Mouse (Mus musculus) heart, postnatal 10 days (tissue): Measurements from ENCODE around the gene Pgm1. TPM values are rescaled to one million over a fixed set of nuclear protein-coding genes. Genes with fewer than 3 reads are reported as not detected.

Source experiments
- DNase-seq, 2 experiments: peaks; one replicate each; pipeline ENCODE4 v3.0.0; 2021
- intact Hi-C: fragments of 180-260 bp; cut with DNase I; formaldehyde crosslinking; loops from one replicate; pipeline ENCODE4 v1.15.1; 2025
- total RNA-seq, 2 experiments: library from RNA; stranded (reverse); gene quantifications; 2 replicates each; pipeline ENCODE4 v1.2.3; 2021

Gene Pgm1
- total RNA-seq, 2 experiments from 2014 or later: 222 to 228 TPM

DNA sequence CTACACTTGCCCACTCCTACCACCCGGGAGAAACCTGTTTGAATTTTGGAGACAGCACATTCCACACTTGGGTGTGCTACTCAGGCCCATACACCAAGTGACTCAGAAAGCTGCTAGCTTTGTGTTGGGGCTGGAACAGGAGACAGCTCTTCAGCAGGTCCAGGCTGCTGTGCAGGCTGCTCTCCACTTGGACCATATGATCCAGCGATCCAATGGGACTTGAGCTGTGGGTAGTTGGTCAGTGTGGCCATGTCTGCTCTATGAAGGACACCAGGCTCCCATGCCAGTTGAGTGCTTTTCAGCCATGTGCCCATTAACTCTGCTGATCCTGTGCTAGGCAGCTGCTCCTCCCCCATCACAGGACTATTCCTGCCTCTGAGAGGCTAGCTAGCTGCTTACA is 24.7 kb downstream of the Pgm1 start:
- intact Hi-C loops: no loop called here

DNA sequence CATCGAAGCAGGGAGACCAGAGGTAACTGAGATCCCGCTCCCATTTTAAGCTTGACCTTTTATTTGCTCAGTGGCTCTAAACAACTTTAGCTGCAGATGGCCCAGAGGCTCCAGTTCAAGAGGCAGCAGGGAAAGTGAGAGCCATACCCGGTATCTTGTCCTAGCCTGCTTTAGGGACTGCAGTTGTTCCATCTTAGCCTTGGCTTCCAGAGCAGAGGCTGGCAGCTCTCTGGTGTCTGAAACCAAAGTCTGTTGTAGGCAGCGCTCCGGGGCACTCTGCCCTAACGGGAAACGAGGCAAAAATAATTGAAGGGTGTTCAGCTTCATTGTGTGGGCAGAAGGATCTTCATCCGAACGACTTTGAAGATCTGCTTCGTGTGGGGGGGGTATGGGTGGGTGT is 26.2 kb downstream of the Pgm1 start:
- no peak for DNase-seq
- intact Hi-C loops: no loop called here

More for the DNA sequence above, 24.7 kb downstream of the Pgm1 start:
- no peak for DNase-seq

DNA sequence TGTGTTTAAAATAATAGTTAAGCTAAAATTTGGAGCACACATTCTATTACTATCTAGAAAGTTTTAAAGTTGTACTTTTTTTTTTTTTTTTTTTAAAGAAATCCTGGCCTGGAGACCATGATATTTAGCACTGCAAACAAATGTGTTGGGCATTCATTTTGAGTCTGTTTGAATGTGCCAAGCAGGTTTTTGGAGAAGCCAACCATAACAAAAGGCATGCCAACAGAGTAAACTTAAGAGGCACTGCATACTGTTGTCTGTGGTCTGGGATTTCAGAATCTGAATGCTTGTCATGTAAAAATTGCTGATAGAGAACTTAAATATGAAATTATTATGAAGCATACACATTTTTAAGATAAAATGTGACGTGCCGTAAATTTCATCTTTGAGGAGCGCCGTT is 28.0 kb downstream of the Pgm1 start:
- DNase-seq: no peak
- intact Hi-C loops: no loop called here

DNA sequence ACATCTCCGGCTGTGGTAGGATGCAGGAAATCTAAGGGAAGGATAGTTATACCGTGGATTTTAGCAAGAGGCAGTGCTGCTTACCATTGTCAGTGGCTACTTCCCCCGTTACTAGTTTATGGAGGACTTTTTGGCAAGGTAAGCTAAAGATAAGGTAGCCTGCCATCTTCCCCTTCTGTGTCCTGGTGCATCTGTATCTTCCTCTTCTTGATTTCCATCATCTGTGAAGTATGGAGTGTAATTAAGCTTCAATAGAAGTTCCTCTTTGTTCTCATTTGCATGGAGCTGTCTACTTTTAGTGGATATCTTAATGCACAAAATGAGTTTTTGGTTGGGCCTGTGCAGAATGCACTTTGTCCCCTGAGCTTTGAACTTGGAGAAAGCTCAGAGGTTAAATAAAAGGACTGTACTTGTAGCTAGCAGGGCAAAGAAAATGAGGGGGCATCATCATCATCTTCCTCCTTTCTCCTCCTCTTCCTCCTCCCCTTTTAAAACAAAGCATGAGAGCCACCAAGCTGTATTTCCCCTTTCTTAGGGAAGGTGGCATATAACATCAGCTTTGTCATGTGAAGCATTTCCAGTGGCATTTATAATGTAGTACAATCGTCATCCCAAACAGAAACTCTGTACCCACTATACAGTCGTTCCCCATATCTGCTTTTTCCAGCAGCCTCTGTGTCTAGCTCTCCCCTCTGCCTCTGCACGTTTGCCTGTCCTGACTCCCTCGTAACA is 29.0 kb downstream of the Pgm1 start:
- no peak for DNase-seq
- intact Hi-C loops: no loop called here

DNA sequence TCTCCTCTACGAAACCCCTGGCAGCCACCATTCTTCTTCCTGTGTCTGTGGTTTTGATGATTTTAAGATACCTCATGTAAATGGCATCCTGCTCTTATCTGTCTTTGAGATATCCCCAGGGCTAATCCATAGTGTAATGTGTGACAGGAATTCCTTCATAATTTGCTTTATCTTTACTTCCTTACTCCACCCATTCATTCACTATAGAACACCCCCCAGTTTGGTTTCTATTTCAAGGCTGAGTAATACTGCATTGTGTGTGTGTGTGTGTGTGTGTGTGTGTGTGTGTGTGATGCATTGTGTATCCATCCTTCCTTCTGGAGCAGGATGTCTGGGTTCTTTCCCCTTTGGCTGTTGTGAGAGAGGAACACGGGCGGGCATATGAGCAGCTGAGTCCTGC is 30.1 kb downstream of the Pgm1 start:
- no peak for DNase-seq
- intact Hi-C loops: no loop called here

DNA sequence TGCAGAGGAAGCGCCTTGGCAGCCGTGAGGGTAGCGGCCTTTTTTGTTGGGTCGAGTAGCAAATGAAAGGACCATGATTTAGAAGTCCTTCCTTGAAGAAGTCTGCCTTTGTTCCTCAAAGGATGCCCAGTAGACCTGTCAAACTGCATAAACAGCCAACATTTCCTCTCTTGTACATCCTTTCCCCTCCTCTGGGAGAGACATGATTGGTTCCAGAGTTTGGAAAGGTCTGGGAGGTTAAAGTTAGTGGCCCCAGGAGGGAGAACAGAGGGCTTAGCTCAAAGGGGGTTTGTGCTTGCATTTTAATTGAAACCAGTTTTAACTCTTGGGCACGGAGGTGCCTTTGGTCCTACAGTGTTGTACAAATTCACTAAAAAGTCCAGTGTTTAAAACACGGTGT is 37.3 kb downstream of the Pgm1 start:
- intact Hi-C loops: no loop called here
- DNase-seq: no peak

DNA sequence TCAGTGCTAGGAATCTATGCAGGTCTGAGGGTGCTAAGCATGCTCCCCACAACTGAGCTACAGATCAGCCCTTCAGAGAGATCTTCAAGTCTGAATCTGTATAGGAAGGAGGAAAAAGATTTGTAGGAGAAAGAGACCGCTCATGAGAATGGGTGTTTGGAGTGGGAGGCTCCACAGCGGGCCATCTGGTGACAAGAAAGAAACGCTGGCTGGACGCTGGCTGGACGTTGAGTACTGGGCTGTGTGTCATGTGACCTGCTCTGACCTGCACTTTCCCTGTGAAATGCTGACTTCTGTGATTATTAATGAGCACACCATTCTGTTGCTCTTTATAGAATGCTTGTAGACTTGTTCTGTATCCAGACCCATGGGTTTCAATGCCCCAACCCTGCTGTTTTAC is 40.1 kb downstream of the Pgm1 start:
- intact Hi-C loops: no loop called here
- peak; percentile 51 to 55 for DNase-seq

DNA sequence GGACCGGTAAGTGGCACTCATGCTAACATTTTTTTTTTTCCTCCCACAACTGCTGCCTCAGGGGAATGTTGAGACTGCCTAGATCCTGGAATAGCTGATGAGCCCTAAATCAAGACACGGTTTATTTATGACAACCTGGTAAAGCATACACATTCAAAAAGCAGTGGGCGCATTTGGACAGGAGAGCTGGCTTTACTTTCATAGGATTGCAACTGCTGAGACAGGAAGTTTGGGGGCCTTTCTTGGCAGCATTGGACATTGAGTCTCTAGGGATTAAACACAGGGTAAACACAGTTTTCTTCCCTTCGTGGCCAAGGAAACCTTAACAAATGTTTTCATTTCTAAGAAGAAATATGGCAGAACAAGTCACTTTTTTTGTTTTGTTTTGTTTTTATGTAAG is 40.9 kb downstream of the Pgm1 start:
- DNase-seq: peak; percentile 40 to 48
- intact Hi-C loops: no loop called here

DNA sequence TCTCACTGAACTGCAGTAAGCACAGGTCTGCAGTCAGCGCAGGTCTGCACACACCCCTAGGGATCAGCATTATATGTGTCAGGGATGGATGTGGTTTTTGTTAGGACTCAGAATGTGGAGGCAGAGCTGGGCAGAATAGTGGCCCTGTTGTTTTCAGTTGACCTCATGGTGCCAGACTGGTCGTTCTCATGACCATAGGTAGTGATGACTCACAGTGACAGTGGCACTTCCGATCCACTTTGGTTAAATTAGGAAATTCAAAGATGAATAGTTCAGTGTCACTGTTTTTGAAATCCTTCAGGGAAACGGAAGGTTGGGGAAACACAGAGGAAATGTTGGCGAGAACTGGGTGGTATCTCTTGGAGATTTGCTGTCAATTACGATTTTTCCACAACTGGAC is 43.7 kb downstream of the Pgm1 start:
- no peak for DNase-seq
- intact Hi-C loops: no loop called here

DNA sequence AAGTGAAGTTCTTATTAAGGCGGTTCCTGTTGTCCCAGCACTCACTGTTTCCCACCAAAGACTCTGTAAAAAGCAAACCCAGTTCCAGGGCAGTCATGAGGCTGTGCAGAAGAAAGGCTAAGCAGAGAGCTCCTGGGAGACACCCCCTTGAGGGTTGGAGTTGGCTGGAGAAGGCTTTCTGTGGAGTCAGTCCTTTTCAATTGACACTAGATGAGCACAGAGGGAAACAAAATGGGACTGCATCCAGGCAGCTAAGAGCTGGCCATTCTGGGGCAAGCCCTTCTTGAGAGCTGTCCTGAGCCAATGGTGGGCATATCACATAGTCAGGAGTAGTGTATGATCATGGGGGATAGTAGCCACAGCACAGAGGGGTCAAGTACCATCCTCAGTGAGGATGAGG is 44.7 kb downstream of the Pgm1 start:
- intact Hi-C loops: no loop called here

DNA sequence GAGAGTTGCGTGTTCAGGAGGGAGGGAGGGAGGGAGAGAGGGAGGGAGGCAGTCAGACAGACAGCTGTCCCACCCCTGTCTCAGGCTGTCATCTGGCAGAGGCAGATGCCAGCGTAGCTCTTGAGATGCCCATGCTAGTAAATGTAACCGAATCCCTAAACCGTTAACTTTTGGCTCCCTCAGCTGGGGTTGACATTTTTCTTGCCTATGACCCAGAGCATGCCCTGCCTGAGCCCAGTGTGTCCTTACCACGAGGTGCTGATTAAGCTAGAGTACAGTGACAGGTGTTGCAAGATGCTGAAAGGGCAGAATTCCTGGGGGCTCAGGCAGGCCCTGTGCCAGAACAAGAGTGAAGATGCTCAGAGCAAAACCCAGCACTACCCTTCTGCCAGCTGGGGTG is 45.2 kb downstream of the Pgm1 start:
- DNase-seq: no peak
- intact Hi-C loops: no loop called here

More for the DNA sequence above, 44.7 kb downstream of the Pgm1 start:
- peak in 1 of 2 experiments; percentile 16 for DNase-seq

DNA sequence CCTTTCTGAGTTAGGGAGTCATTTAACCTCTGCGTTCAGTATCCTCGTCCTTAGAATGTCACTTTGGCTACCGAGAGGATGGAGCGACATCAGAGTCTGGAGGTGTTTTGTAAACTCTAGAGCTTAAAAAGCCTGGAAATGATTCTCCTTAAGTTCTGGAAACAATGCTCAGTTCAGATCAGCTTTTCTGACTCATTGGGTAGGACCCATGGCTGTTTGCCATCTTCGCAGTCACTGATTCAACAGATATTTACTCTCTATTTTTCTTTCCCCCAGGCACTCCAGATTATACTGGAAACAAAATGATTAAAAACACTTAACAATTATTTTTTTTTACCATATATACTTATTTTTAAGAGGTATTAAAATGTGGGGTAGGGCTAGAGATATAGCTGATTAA is 50.1 kb downstream of the Pgm1 start:
- intact Hi-C loops: no loop called here
- no peak for DNase-seq

DNA sequence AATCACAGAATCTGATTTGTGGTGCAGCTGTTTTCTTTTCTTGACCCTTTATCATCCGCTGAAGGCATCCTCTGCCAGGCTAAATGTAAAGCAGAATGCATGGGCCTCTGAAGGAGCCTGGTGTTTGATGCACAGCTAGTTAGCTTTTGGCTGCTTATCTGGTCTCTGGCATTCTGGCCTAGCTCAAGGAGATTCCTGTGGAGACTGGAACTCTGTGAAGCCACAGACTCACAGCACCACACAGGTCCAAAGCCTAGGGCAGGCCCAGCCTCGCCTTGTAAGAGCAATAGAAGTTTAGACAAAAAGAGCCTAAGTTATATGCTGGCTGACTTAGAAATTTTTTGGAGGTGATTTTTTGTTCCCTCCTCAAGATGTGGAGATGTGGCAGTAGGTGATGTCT is 52.0 kb downstream of the Pgm1 start:
- intact Hi-C loops: no loop called here
- no peak for DNase-seq

DNA sequence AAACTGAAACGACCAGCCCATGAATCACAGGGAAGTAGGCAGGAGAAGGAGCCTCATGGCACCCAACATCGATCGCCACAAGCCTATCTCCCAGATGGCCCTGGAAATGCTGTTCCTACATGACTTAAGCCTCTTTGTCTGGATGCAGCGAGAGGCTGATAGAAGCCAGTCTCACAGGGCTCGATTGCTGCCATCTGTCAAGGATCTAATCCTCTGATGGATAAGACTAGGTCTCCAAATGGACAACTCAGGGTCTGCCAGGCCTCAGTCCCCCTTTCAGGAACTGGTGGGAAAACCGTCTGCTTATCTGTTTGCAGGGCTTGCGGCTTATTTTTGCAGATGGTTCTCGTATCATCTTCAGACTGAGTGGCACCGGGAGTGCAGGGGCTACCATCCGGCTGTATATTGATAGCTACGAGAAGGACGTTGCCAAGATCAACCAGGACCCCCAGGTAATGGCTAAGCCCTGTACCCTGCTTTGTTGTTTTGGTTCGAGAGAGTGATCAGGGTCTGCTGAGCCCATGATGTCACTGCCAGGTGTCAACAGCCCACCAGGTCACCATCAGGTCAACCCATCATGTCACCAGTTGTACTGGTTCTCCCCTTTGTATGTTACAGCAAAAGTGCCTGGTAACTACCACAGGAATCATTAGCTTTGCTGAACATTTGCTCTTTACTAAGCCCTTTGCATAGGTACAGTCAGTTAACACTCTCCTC is 54.6 kb downstream of the Pgm1 start:
- DNase-seq: no peak
- intact Hi-C loops: no loop called here

DNA sequence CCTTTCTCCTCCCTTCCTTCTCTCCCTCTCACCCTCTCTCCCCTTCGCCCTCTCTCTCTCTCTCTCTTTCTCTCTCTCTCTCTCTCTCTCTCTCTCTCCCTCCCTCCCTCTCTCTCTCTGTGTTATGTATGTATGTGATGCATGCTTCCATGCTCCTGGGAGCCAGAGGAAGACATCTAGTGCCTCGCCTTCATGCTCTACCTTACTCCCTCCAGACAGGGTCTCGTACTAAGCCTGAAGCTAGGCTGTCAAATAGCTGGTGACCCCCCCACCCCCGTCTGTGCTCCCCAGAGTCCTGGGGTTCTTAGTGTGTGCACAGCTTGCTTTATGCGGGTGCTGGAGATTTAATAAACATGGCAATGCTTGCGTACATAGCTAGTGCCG is 55.1 kb downstream of the Pgm1 start:
- DNase-seq: no peak

DNA sequence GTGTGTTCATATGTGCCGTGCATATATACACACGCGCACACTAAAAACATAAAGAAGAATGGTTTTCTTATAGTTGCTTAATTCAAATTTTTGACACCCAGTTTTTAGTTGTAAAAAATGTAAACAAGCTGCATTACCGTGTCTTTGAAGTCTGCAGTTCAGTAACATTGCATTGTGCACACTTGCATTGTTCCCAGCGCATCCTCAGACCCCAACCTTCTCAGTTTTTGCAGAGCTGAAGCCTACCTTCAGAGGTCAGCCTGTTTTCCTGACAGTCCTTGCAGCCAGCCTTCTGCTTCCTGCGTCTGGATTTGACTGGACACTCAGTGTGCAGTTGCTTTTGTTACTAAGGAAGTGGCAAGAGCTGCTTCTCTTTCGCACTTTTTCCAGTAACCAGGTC is 55.9 kb downstream of the Pgm1 start:
- intact Hi-C loops: no loop called here
- DNase-seq: no peak

More for the DNA sequence above, 55.1 kb downstream of the Pgm1 start:
- intact Hi-C loops: no loop called here

DNA sequence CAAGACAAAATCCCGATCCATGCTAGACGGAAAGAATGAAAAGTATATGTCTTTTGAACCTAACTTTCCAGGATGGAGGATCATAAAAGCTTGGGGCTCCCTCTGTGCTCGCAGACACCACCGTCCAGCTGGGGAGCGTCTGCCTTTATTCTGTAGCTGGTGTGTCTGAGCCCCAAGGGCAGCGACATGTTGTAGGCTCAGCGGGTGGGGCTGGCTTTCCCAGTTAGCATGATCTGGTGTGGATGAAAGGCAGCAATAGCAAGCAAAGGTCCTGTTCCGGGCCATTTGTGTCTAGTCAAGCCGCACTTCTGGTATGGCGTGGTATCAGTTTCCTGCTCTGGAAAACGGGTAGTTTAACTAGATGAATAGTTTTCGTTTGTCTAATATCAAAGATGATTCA is 56.4 kb downstream of the Pgm1 start:
- intact Hi-C loops: no loop called here
- DNase-seq: no peak

DNA sequence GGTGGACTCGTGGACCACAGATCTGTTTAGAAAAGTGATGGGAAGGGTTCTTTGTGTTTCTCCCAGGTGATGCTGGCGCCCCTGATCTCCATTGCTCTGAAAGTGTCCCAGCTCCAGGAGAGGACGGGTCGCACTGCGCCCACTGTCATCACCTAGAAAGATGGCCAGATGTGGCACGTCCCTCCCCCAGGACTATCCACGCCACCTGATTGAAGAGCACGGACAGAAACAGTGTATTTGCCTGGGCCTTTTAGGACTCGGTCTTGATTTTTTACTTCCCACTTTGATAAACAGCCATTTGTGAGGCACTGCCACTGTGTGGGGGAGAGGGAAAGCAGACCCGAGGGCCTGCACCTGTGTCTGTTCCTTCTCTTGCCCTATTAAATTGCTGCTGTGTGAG is 57.4 kb downstream of the Pgm1 start:
- intact Hi-C loops: no loop called here
- no peak for DNase-seq

DNA sequence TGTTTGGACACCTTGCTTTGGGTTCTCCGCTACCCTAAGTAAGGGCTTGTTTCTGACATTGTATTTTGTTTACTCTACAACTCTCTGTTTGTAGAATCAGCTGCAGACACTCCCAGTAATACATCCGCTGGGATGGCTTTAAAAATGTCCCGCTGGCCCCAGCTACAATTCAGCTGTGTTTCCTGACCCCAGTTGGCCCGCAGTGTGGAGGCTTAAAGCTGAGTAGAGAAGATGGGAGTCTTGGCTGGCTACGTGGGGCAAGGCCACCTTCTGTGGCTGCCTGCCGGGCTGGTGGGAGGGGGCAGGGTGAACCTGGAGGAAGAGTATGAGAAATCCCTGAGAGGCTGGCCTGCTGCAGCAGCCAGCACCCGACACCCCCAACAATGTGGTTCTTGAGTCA is 59.6 kb downstream of the Pgm1 start:
- DNase-seq: no peak
- intact Hi-C loops: no loop called here

DNA sequence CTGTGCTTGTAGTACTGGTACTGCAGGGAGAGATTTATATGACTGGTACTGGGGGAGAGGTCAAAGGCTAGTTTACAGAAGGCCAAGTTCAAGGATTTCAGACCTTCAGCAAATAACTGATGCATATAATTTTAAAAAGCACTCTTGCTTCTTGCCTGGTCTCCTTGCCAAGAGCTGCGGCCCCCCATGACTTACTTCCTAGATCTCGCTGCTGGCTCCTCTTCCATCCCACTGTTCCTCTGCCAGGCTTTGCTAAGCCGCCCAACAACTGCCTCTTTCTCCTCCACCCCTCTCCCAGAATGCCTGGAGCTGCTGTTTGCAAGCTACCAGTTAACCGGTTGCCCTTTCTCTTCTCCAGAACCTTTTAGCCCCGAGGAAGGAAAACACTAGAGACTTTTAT is 71.8 kb downstream of the Pgm1 start:
- intact Hi-C loops: no loop called here
- no peak for DNase-seq

DNA sequence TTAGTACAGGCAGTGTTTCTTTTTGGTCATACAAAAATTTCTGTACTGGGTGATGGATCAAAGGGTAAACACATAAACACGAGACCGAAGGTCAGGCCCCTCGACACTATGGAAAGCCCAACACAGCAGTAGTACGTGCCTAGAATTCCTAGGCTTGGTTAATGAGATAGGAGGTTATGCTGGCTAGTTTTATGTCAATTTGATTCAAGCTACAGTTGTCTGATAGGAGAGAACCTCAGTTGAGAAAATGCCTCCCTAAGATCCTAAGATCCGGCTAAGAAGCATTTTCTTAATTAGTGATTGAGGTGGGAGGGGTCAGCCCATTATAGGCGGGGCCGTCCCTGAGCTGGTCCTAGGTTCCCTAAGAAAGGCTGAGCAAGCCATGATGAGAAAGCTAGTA is 72.6 kb downstream of the Pgm1 start:
- DNase-seq: no peak
- intact Hi-C loops: no loop called here

DNA sequence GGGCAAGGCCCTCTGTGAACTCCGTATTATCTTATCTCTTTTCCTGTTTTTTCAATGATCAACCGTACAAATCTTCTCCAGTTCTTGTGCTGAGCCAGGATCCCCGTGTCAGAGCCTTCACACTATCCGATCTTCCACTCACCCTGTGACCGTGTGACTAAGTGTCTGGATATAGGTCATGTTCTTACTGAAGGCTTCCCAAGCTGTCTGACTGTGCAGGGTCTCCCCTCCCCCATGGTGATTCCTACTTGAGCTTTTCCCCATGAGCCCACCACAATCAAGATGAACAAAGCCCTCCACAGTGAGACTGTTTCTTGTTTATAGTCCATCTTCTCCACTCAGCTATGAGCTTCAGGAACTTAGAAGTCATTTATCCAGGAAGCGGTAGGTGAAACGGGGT is 78.5 kb downstream of the Pgm1 start:
- intact Hi-C loops: loop anchor here (1.0 kb wide), 2 partner anchors 401 to 531 kb away; no protein-coding TSS in a partner anchor
- DNase-seq: no peak
